Mouse (Mus musculus) thymus, adult 2 months (tissue): ENCODE data around the gene Ppy. TPM values are rescaled to one million over a fixed set of nuclear protein-coding genes. Genes with fewer than 3 reads are reported as not detected.

Source experiments
- DNase-seq: peaks from one replicate; pipeline ENCODE4 v3.0.0; 2021
- H3K27ac ChIP-seq: fragments of 200-500 bp; 2 replicates; pipeline ENCODE4 v1.5.1; 2012; ENCODE audit warnings: low read length, control low read depth; ENCODE audit not compliant: control insufficient read depth, insufficient read depth
- H3K27me3 ChIP-seq: fragments of 200-500 bp; 2 replicates; pipeline ENCODE4 v1.6.1; 2012; ENCODE audit warnings: mild to moderate bottlenecking, low read length, moderate library complexity, mixed read lengths; ENCODE audit not compliant: control insufficient read depth, insufficient read depth
- H3K36me3 ChIP-seq: fragments of 200-500 bp; 2 replicates; pipeline ENCODE4 v1.6.1; 2012; ENCODE audit warnings: mild to moderate bottlenecking, low read length, moderate library complexity; ENCODE audit not compliant: control insufficient read depth, insufficient read depth
- H3K4me1 ChIP-seq: fragments of 200-500 bp; replicated peaks from 2 replicates; pipeline ENCODE4 v1.6.1; 2012; ENCODE audit warnings: low read length; ENCODE audit not compliant: control insufficient read depth, insufficient read depth
- H3K4me3 ChIP-seq: fragments of 200-500 bp; 2 replicates; pipeline ENCODE4 v1.5.1; 2012; ENCODE audit warnings: mild to moderate bottlenecking, low read length, control low read depth, moderate library complexity; ENCODE audit not compliant: control insufficient read depth, insufficient read depth
- CTCF ChIP-seq: fragments of 200-500 bp; IDR thresholded peaks from 2 replicates; pipeline ENCODE4 v1.5.1; 2012; ENCODE audit warnings: mild to moderate bottlenecking, control low read depth, low read length, moderate library complexity, borderline replicate concordance; ENCODE audit not compliant: control insufficient read depth, poor library complexity, insufficient read depth; ENCODE audit errors: extremely low read depth
- POLR2A ChIP-seq: fragments of 200-500 bp; IDR thresholded peaks from 2 replicates; pipeline ENCODE4 v1.6.1; 2012; ENCODE audit warnings: mild to moderate bottlenecking, low read length, control low read depth, moderate library complexity; ENCODE audit not compliant: control insufficient read depth, poor library complexity, insufficient read depth; ENCODE audit errors: extremely low read depth
- WGBS: fragments of 180-500 bp; shearing (Covaris S2); methylation state at CpG from one replicate; pipeline ENCODE4 v1.1.7; 2018; 5-methylcytosine and 5-hydroxymethylcytosine counted together
- polyA plus RNA-seq: library from polyadenylated mRNA; depleted of rRNA; stranded (reverse); fragments of >200 nt; gene quantifications from 2 replicates; pipeline ENCODE4 v1.2.3, GENCODE M21; 2012

Gene Ppy
- polyA plus RNA-seq, 1 experiment, result 11.8 TPM

DNA sequence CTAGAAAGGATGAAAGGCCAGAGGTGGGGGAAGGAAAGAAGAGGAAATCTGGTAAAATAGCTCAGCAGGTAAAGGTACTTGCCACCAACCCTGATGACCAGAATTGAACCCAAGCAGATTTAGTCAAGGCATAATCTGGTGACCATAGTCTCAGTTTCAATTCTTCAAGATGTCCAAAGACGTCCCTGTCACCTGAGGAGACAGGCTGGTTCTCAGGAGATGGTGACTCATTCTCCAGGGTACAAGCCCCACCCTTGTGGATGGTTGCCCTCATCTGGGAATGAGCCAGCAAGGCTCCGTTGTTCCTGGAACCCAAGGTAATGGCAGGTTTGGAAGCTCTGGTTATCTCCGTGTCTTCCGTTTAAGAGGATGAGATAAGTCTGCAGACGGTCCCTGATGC, 10.5 kb upstream of the Ppy start:
- 92% methylated on average over 5 of the region's 5 CpGs for WGBS
- Histone ChIP-seq H3K36me3 (no peaks in the 10 kb centered on the region), H3K4me3 (no peak overlapping the region)

DNA sequence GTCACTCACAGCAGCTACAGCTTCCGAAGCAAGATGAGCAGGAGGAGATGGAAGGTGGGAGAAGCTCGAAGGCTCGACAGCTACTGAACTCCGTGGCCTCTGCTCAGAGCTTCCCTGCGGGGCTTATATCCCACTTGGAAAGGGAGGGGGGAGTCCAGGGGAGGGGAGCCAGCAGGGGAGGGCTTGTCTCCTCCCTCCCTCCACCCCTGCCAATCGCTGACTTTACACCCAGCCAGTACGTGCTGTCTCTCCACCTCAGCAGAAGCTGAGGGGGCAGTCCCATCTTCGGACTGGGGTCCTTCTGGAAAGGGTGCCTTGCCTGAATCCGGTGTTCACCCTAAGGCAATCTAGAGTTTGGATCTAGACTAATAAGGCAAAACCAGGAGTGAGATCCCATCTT, 6.6 kb upstream of the Ppy start, which contains the start of gene Pyy:
Gene Pyy (minus strand): TSS at position 101 of the 400 bp plus-strand sequence.
- Histone ChIP-seq H3K4me1 (no peaks in the 10 kb centered on the region), H3K4me3 (no peak within 1 kb of the TSS), H3K27ac (no peak within 1 kb of the TSS), H3K36me3 (no peaks in the 10 kb centered on the region), H3K27me3 (peaks cover 7% of the 10 kb centered on the region; the same call in 1 of the 2 replicates)
- 26% methylated on average over 9 of the region's 9 CpGs for WGBS
- no peak for DNase-seq
- TF ChIP-seq CTCF, result no peak
- TF ChIP-seq POLR2A, result no peak

More for the DNA sequence above, 10.5 kb upstream of the Ppy start:
- TF ChIP-seq CTCF, result no peak
- no peak for TF ChIP-seq POLR2A
- no peak for DNase-seq
- Histone ChIP-seq H3K27me3 (peaks cover 7% of the 10 kb centered on the region; the same call in 1 of the 2 replicates), H3K4me1 (no peaks in the 10 kb centered on the region), H3K27ac (no peak overlapping the region)

DNA sequence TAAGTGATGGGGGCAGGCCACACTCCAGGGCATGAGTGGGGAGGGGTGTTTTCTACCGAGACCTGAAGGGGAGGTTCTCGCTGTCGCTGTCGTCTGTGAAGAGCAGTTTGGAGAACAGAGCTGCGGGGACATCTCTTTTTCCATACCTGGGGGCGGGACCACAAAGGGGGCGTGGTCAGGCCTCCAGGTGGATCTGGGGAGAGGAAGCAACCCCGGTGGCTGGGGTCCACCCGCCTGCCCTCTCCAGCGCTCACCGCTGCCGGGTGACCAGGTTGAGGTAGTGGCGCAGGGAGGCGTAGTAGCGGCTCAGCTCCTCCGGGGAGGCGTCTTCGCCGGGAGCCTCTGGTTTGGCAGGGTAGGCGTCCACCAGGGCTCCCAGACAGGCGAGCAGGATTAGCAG, 5.8 kb upstream of the Ppy start:
- H3K36me3 ChIP-seq, result no peaks in the 10 kb centered on the region
- H3K27me3 ChIP-seq, result peaks cover 7% of the 10 kb centered on the region; the same call in 1 of the 2 replicates
- TF ChIP-seq CTCF (no peak), POLR2A (no peak)
- H3K27ac ChIP-seq, result no peak overlapping the region
- DNase-seq, result no peak
- WGBS, result 4% methylated on average over 21 of the region's 21 CpGs
- no peak overlapping the region for H3K4me3 ChIP-seq
- H3K4me1 ChIP-seq, result no peaks in the 10 kb centered on the region

DNA sequence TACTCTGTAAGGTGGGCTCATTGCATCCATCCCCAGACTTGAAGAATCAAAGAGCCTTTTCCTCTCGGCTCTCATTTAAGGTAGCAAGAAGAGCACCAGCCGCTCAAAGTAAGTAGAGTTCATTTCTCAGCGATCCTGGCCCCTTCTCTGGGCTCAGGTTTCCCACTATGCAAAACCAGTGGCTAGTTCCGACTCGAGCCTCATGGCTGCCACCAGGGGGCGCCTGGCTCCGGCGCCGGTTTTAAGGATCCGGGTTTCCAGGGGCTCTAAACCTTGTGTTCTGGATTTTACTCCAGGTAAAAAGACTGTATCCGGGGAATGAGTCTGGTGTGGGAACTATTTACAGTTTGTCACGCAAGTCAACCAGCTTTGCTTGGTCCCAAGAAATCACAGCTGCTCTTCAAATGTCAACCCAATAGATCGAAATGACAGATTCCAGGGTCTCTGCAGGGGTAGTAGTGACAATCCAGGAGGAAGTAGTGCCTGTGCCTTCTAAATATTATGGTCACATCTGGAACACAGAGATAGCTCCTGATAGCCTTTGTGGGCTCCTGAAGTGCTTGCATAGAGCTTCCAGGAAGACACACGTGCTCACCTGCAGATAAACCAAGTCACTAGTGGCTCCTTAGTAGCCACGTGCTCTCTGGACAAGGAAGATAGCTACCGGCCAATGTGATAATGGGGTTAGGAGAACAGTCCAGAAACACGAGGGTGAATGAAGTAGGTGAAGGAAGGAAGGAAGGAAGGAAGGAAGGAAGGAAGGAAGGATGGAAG, 1.6 kb upstream of the Ppy start:
- TF ChIP-seq POLR2A, result no peak
- peak; percentile 88 for TF ChIP-seq CTCF
- DNase-seq, result peak; percentile 41
- H3K36me3 ChIP-seq, result no peaks in the 10 kb centered on the region
- no peaks in the 10 kb centered on the region for H3K4me1 ChIP-seq
- peaks cover 7% of the 10 kb centered on the region; the same call in 1 of the 2 replicates for H3K27me3 ChIP-seq
- no peak overlapping the region for H3K27ac ChIP-seq
- no peak overlapping the region for H3K4me3 ChIP-seq
- 12% methylated on average over 17 of the region's 17 CpGs for WGBS

DNA sequence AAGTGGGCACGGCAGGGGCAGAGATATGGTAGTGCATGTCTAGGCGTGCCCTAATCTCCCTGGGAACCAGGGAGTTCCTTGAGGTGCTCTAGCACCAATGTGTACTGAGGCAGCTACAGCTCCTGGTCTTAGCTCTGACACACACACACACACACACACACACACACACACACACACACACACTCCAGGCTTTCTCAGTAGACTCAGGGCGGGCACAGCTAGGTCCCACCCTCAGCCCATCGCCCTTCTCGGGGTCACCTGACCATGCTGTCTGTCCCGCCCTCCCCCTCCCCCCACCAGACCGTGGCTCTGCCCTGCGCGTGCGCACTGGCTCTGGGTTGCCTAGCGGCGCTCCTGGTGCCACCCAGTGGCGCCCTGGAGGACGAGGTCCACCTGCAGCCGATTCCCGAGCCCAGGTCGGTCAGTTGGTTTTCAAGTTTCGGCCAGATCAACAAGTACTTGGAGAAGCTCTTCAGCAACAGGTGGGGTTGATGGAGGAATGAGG, 4.2 kb downstream of the Ppy start:
- Histone ChIP-seq H3K27me3 (no peaks in the 10 kb centered on the region; the same call in 1 of the 2 replicates), H3K4me3 (no peak overlapping the region), H3K27ac (no peak overlapping the region), H3K4me1 (0 out of 2 replicates have a peak, but pooled peaks cover 4% of the 10 kb centered on the region), H3K36me3 (no peaks in the 10 kb centered on the region)
- TF ChIP-seq POLR2A (no peak), CTCF (no peak)
- peak; percentile 19 for DNase-seq
- 2% methylated on average over 18 of the region's 18 CpGs for WGBS

DNA sequence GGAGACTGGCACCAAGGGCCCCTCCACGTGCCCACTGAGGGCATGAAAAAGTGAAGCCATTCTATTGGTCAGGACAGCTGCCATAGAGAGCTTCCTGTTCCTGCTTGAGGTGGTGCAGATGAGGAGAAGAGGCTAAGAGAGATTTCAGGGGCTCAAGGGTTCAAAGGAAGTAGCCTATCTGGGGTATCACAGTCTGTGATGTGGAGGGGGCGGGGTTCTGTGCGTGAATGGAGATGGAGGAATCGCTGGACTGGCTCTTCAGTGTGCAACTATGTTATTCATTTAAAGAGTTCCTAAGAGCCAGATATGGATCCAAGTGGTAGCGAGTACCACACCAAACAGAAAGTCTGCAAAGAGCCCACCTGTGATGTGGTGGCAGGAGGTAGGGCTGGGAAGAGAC, 4.7 kb downstream of the Ppy start:
- Histone ChIP-seq H3K27me3 (no peaks in the 10 kb centered on the region; the same call in 1 of the 2 replicates), H3K27ac (no peak overlapping the region), H3K36me3 (no peaks in the 10 kb centered on the region), H3K4me3 (no peak overlapping the region), H3K4me1 (0 out of 2 replicates have a peak, but pooled peaks cover 4% of the 10 kb centered on the region)
- WGBS, result 59% methylated on average over 5 of the region's 5 CpGs
- DNase-seq, result no peak
- TF ChIP-seq POLR2A, result no peak
- TF ChIP-seq CTCF, result no peak

DNA sequence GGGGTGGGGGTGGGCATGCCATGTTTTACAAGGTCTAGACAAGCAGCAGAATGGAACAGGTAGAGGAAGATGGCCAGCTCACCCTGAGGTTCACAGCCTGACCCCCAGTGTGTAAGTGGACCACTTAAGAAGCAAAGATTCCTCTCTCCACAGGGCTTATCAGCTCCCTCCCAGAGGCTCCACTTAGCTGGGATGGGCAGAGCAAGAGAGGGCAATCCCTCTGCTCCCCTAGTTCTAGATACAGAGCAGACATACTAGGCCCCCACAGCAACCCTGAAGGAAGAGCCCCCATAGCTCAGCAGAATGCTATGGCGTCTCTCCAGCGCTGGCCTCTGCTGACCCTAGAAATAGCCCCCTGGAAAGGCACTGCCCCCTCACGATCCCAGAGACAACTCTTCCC, 5.4 kb downstream of the Ppy start:
- Histone ChIP-seq H3K27ac (no peak overlapping the region), H3K27me3 (no peaks in the 10 kb centered on the region; the same call in 1 of the 2 replicates), H3K36me3 (no peaks in the 10 kb centered on the region), H3K4me1 (0 out of 2 replicates have a peak, but pooled peaks cover 4% of the 10 kb centered on the region), H3K4me3 (no peak overlapping the region)
- no peak for DNase-seq
- no peak for TF ChIP-seq POLR2A
- TF ChIP-seq CTCF, result no peak
- 99% methylated on average over 3 of the region's 3 CpGs for WGBS
